Mouse (Mus musculus) CH12.LX (cell line): ENCODE data around the gene Ppef1.

Experiments used
- CTCF ChIP-seq, 2 experiments: IDR thresholded peaks in 1 of 2; conservative IDR thresholded peaks in 1 of 2; 2 replicates each; pipeline ENCODE4 v1.5.1; 2011 to 2012; ENCODE audit warnings: low read depth in 2 of 2, low read length in 2 of 2, improper control_type of control experiment in 1 of 2, inconsistent platforms in 1 of 2, mild to moderate bottlenecking in 1 of 2, moderate library complexity in 1 of 2
- E2F4 ChIP-seq: IDR thresholded peaks from 2 replicates; pipeline ENCODE4 v1.6.1; 2011; ENCODE audit warnings: low read depth, low read length, improper control_type of control experiment; ENCODE audit not compliant: insufficient replicate concordance
- HCFC1 ChIP-seq: IDR thresholded peaks from 2 replicates; pipeline ENCODE4 v1.6.1; 2012; ENCODE audit warnings: low read depth, mild to moderate bottlenecking, inconsistent platforms, low read length, improper control_type of control experiment
- POLR2AphosphoS2 ChIP-seq: IDR thresholded peaks from 2 replicates; pipeline ENCODE4 v1.6.1; 2011; ENCODE audit warnings: low read depth, low read length, improper control_type of control experiment
- ZC3H11A ChIP-seq: IDR thresholded peaks from 2 replicates; pipeline ENCODE4 v1.6.1; 2012; ENCODE audit warnings: low read depth, mild to moderate bottlenecking, inconsistent platforms, low read length, improper control_type of control experiment

DNA sequence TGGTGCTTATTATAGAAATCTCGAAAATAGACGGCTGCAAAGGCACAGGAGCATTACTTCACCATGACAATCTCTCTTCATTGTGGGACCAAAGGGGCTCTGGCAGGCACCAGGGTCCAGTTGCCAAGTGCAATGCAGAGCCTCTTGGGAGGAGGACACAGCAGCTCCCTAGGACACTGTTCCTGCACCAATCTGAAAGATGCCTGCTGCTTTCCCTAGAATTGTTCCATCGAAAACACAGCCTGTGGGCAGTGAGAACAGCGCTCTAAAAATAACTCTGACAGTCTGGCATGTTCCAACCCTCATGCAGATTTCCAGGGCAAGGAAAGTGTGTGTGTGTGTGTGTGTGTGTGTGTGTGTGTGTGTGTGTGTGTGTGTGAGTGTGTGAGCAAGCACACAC is 147.0 kb downstream of the Ppef1 start:
- no peak for TF ChIP-seq CTCF (conservative IDR thresholded peaks at IDR 0.05 in 1 of 2, IDR thresholded peaks at IDR 0.05 in 1 of 2; ENCODE audit: low read depth in 2 of 2, low read length in 2 of 2)
- TF ChIP-seq HCFC1 = no peak
- no peak for TF ChIP-seq ZC3H11A
- no peak for TF ChIP-seq E2F4
- TF ChIP-seq POLR2AphosphoS2 = no peak
